Mouse (Mus musculus) lung, postnatal 0 days (tissue): ENCODE measurements around the gene Itgae.

Experiments used
- CTCF ChIP-seq: IDR thresholded peaks from 2 replicates; pipeline ENCODE4 v1.5.1; 2016; ENCODE audit warnings: antibody characterized with exemption, mild to moderate bottlenecking
- EP300 ChIP-seq: IDR thresholded peaks from 2 replicates; pipeline ENCODE4 v1.6.1; 2016; ENCODE audit warnings: antibody characterized with exemption, mild to moderate bottlenecking, control low read depth

- TF ChIP-seq CTCF (no peak), EP300 (no peak)
Observed at GRCm38 (mm10) chr11:73109941-73110340, 19.6 kb downstream of the Itgae start.
